Mouse (Mus musculus) inflammation-experienced regulatory T-cells, adult 6 months (primary cell): ENCODE results near the gene Slc4a3. TPM values are rescaled to one million over a fixed set of nuclear protein-coding genes. Genes with fewer than 3 reads are reported as not detected.

Experiments used
- ATAC-seq: one replicate; pipeline ENCODE4 v1.8.0; 2017
- polyA plus RNA-seq, 3 experiments: library from polyadenylated mRNA; unstranded; fragments of 100-300 nt; shearing (Covaris generic); gene quantifications; one replicate each; pipeline ENCODE4 v1.2.1; 2017

The Slc4a3 gene
- polyA plus RNA-seq, 3 experiments from 2014 or later = 0.05 TPM; not detected in 2

- ATAC-seq = no peak
These were observed 57.5 kb downstream of the Slc4a3 start for GRCm38 (mm10) chr1:75603584-75603983.

GRCm38 (mm10) chr1:75608225-75608624 lies 62.2 kb downstream of the Slc4a3 start:
- ATAC-seq = no peak

- no peak for ATAC-seq
These were observed 62.7 kb downstream of the Slc4a3 start for GRCm38 (mm10) chr1:75608625-75609263.

- ATAC-seq = no peak
These were observed 63.2 kb downstream of the Slc4a3 start for GRCm38 (mm10) chr1:75609264-75609662.

GRCm38 (mm10) chr1:75610553-75610952 lies 64.5 kb downstream of the Slc4a3 start:
- ATAC-seq = no peak

Other genes starting within 250 kb of the Slc4a3 start
- 10 to 100 TPM; 52.9 to 68.4 (median 62.8) TPM for gene Dnpep, start 228.3 kb upstream of the Slc4a3 start, polyA plus RNA-seq
- under 1 TPM in 1 of 3 experiments, not detected in 2; 0.64 TPM for gene Des, start 185.9 kb upstream of the Slc4a3 start, polyA plus RNA-seq
- gene Speg, start 171.0 kb upstream of the Slc4a3 start, polyA plus RNA-seq = under 1 TPM in 1 of 3 experiments, not detected in 2; 0.34 TPM
- 10 to 100 TPM; 44.2 to 67.2 (median 62.7) TPM for gene Gmppa, start 110.3 kb upstream of the Slc4a3 start, polyA plus RNA-seq
- not detected for gene Asic4, start 95.8 kb upstream of the Slc4a3 start, polyA plus RNA-seq
- 1 to 10 TPM; 5.5 to 6.9 (median 5.6) TPM for gene Chpf, start 67.0 kb upstream of the Slc4a3 start, polyA plus RNA-seq
- gene Tmem198, start 66.7 kb upstream of the Slc4a3 start, polyA plus RNA-seq = under 1 TPM in 1 of 3 experiments, not detected in 2; 0.24 TPM
- gene Obsl1, start 39.8 kb upstream of the Slc4a3 start, polyA plus RNA-seq = not detected
- not detected for gene Inha, start 39.2 kb upstream of the Slc4a3 start, polyA plus RNA-seq
- gene Stk11ip, start 24.7 kb upstream of the Slc4a3 start, polyA plus RNA-seq = 10 to 100 TPM in 2 of 3 experiments, 1 to 10 TPM in 1; 6.5 to 11.9 (median 10.5) TPM